Mouse (Mus musculus) heart, postnatal 0 days (tissue): ENCODE data around the gene Abtb1. TPM values are rescaled to one million over a fixed set of nuclear protein-coding genes. Genes with fewer than 3 reads are reported as not detected.
A peak's percentile ranks its signal among the peaks of the same experiment; 100 is the strongest.

Experiments
- ATAC-seq: fragments of 200-750 bp; cut with Nextera tagmentation; 2 replicates; pipeline ENCODE4 v1.8.0; 2017; ENCODE audit warnings: low read depth, moderate number of reproducible peaks, moderate library complexity; ENCODE audit not compliant: insufficient read depth
- DNase-seq: peaks from one replicate; pipeline ENCODE4 v3.0.0-alpha.2; 2016; ENCODE audit warnings: low spot score
- H3K27ac ChIP-seq: fragments of 300-500 bp; sonication (generic); 2 replicates; pipeline ENCODE4 v1.5.1; 2014; ENCODE audit warnings: low read depth, mild to moderate bottlenecking
- H3K27me3 ChIP-seq: fragments of 300-500 bp; sonication (generic); 2 replicates; pipeline ENCODE4 v1.6.1; 2014; ENCODE audit warnings: low read length, mixed read lengths; ENCODE audit not compliant: control insufficient read depth, insufficient read depth
- H3K36me3 ChIP-seq: fragments of 300-500 bp; sonication (generic); replicated peaks from 2 replicates; pipeline ENCODE4 v1.6.1; 2014; ENCODE audit warnings: low read length, mixed read lengths; ENCODE audit not compliant: control insufficient read depth, insufficient read depth
- H3K4me1 ChIP-seq: fragments of 300-500 bp; sonication (generic); 2 replicates; pipeline ENCODE4 v1.6.1; 2014; ENCODE audit warnings: antibody characterized with exemption; ENCODE audit not compliant: control insufficient read depth, insufficient read depth
- H3K4me2 ChIP-seq: fragments of 300-500 bp; sonication (generic); 2 replicates; pipeline ENCODE4 v1.6.1; 2014; ENCODE audit warnings: low read depth, mild to moderate bottlenecking, low read length, moderate library complexity
- H3K4me3 ChIP-seq: fragments of 300-500 bp; sonication (generic); 2 replicates; pipeline ENCODE4 v1.5.1; 2014; ENCODE audit warnings: low read depth, low read length
- H3K9ac ChIP-seq: fragments of 300-500 bp; sonication (generic); replicated peaks from 2 replicates; pipeline ENCODE4 v1.6.1; 2014; ENCODE audit warnings: low read depth, low read length, mixed read lengths
- H3K9me3 ChIP-seq: fragments of 300-500 bp; sonication (generic); replicated peaks from 2 replicates; pipeline ENCODE4 v1.6.1; 2016; ENCODE audit warnings: low read length; ENCODE audit not compliant: control insufficient read depth
- CTCF ChIP-seq: IDR thresholded peaks from 2 replicates; pipeline ENCODE4 v1.5.1; 2016; ENCODE audit warnings: antibody characterized with exemption, control low read depth, low read depth
- EP300 ChIP-seq: IDR thresholded peaks from 2 replicates; pipeline ENCODE4 v1.6.1; 2016; ENCODE audit warnings: antibody characterized with exemption, low read depth
- WGBS: fragments of 180-500 bp; shearing (Covaris S2); extraction: QIAGEN DNeasy Blood & Tissue Kit; methylation state at CpG from one replicate; pipeline ENCODE4 v1.1.7; 2014; 5-methylcytosine and 5-hydroxymethylcytosine counted together
- polyA plus RNA-seq: library from polyadenylated mRNA; unstranded; fragments of >200 nt; fragmentation: Nextera tagmentation; extraction: Ambion mirVana; gene quantifications from 2 replicates; pipeline ENCODE4 v1.2.1, GENCODE M21; 2015
- total RNA-seq: library from RNA; depleted of rRNA; stranded (reverse); fragments of >200 nt; gene quantifications from 2 replicates; pipeline ENCODE4 v1.2.3, GENCODE M21; 2014; ENCODE audit warnings: low replicate concordance

Gene Abtb1
- total and polyA plus RNA-seq, 2 experiments from 2014 or later = 29.1 to 63.9 TPM

DNA sequence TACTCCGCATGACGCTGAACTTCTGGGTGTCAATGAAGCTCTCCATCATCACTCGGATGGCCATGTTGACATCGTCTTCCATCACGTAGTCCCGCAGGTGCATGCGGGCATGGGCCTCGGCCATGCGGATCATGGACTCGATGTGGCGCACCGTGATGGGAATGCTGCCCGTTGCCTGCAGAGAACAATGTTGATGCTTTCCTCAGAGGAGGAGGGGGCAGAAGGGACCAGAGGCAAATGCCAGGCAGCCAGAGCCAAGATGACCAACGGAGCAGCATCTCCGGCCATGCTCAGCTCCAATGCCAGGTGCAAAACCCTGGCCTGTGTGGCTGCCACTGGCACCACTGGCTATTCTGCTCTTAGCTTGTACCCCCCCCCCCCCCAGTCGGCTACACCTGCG lies 42.9 kb upstream of the Abtb1 start:
- Histone ChIP-seq H3K4me3 (no peak overlapping the region), H3K9ac (no peak overlapping the region), H3K4me1 (no peaks in the 10 kb centered on the region), H3K27me3 (no peaks in the 10 kb centered on the region), H3K4me2 (no peak overlapping the region), H3K9me3 (no peaks in the 10 kb centered on the region), H3K36me3 (peaks cover 79% of the 10 kb centered on the region), H3K27ac (no peak overlapping the region)
- TF ChIP-seq EP300 = no peak
- TF ChIP-seq CTCF = no peak
- WGBS = 90% methylated on average over 17 of the region's 17 CpGs
- ATAC-seq (no peak), DNase-seq (no peak)

DNA sequence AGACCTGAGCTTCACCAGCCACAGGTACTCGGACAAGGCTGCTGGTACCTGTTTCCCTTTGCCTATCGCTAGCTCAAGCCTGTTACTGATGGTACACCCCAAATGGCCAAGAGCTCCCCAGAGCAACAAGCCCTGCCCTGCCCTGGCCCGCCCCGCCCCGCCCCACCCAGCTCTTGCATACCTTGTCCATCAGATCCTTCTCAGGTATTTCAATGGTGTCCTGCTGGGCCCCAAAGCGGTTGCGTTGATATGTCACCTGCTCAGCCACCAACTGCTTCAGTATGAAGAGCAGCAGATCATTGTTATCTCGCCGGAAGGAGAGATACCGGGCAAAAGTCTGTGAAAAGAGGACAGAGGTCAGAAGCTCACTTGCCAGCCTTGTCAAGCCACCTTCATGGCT lies 42.4 kb upstream of the Abtb1 start:
- Histone ChIP-seq H3K4me1 (no peaks in the 10 kb centered on the region), H3K4me3 (no peak overlapping the region), H3K9ac (no peak overlapping the region), H3K4me2 (no peak overlapping the region), H3K27ac (no peak overlapping the region), H3K9me3 (no peaks in the 10 kb centered on the region), H3K36me3 (peaks cover 74% of the 10 kb centered on the region), H3K27me3 (no peaks in the 10 kb centered on the region)
- DNase-seq (no peak), ATAC-seq (no peak)
- WGBS = 87% methylated on average over 10 of the region's 10 CpGs
- no peak for TF ChIP-seq EP300
- no peak for TF ChIP-seq CTCF

DNA sequence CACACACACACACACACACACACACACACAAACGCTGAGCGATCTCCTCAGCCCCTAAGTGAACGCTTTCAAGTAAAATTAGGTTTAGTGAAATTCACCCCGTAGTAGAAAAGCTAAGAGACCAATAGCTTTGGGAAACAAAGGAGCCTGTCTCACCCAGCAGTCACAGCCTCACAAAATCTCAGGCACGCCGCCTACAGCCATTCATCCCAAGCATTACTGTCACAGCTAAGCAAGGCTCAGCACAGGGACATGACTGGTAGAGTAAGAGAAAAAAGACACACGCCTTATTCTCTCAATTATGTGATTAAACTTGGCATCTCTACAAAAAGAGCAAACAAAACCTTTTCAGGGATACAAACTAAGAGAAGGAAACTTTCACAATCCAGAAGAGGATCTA lies 39.5 kb upstream of the Abtb1 start:
- 85% methylated on average over 7 of the region's 7 CpGs for WGBS
- Histone ChIP-seq H3K36me3 (peaks cover 48% of the 10 kb centered on the region), H3K27me3 (no peaks in the 10 kb centered on the region), H3K4me1 (no peaks in the 10 kb centered on the region), H3K9ac (no peak overlapping the region), H3K4me2 (no peak overlapping the region), H3K27ac (no peak overlapping the region), H3K9me3 (no peaks in the 10 kb centered on the region), H3K4me3 (no peak overlapping the region)
- no peak for ATAC-seq
- TF ChIP-seq EP300 (no peak), CTCF (no peak)
- DNase-seq = no peak

DNA sequence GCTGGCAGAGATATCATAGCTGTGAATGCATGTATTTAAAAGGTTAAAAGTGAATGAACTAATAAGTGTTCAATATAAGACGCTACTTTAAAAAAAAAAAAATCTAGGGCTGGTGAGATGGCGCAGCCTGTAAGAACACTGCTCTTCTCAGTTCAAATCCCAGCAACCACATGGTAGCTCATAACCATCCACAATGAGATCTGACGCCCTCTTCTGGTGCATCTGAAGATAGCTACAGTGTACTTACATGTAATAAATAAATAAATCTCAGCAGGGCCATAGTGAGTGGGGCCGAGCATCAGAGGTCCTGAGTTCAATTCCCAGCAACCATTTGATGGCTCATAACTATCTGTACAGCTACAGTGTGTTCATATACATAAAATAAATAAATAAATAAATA lies 37.7 kb upstream of the Abtb1 start:
- Histone ChIP-seq H3K36me3 (peaks cover 30% of the 10 kb centered on the region), H3K4me3 (no peak overlapping the region), H3K4me1 (peaks cover under 1% of the 10 kb centered on the region), H3K9me3 (no peaks in the 10 kb centered on the region), H3K9ac (no peak overlapping the region), H3K27ac (no peak overlapping the region), H3K27me3 (peaks cover 12% of the 10 kb centered on the region), H3K4me2 (no peak overlapping the region)
- TF ChIP-seq EP300 (no peak), CTCF (peak; percentile 16; the same call in 1 of the 2 replicates)
- no peak for ATAC-seq
- 65% methylated on average over 4 of the region's 4 CpGs for WGBS
- no peak for DNase-seq

DNA sequence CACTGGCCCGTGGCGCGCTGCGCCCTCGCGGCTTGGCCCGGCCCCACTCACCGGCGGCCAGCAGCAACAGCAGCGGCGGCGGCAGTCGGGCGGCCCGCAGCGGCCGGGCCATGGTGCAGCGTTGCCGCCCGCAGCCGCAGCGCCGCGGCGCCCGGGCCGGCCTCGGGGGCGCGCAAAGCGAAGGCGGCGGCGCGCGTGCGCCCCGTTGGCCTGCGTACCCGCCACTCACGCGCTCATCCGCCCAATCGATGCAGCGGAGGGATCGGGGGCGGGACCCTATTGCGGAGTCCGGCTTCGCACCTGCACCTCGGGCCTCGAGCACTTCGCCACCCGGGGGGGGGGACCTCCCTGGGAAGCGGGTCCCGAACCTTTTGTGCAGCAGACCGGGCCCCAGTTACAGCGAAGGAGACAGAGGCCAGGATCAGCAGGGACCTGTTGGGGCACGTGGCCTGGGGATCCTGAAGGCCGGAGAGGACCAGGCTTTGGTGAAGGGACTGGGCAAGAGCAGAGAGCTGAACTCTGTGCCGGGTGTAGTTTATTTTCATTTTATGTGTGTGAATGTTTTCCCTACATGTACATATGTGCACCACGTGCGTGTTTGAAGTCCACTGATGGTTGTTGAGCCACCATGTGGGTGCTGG lies 33.2 kb upstream of the Abtb1 start, which contains the start of gene Podxl2:
TSS of gene Podxl2 (minus strand) at position 177 of the 641 bp plus-strand sequence.
- Histone ChIP-seq H3K27ac (0 out of 2 replicates have a peak within 1 kb of the TSS, but pooled peaks have one; percentile 38), H3K9me3 (no peaks in the 10 kb centered on the region), H3K9ac (peak within 1 kb of the TSS; percentile 89), H3K36me3 (no peaks in the 10 kb centered on the region), H3K4me3 (peak within 1 kb of the TSS; percentile 73), H3K4me1 (peaks cover 5% of the 10 kb centered on the region), H3K27me3 (peaks cover 20% of the 10 kb centered on the region), H3K4me2 (peak within 1 kb of the TSS; percentile 98)
- ATAC-seq (peak; percentile 81), DNase-seq (peak; percentile 66)
- TF ChIP-seq EP300 = no peak
- no peak for TF ChIP-seq CTCF
- 7% methylated on average over 56 of the region's 63 CpGs for WGBS
